Mouse (Mus musculus) neural tube, embryonic 11.5 days (tissue): ENCODE data around the gene Cenps. TPM values are rescaled to one million over a fixed set of nuclear protein-coding genes. Genes with fewer than 3 reads are reported as not detected.

Source experiments
- ATAC-seq: fragments of 200-750 bp; cut with Nextera tagmentation; 2 replicates; pipeline ENCODE4 v1.8.0; 2017; ENCODE audit warnings: moderate number of reproducible peaks, mild to moderate bottlenecking, moderate TSS enrichment, moderate library complexity; ENCODE audit not compliant: insufficient read depth, low FRiP score, low TSS enrichment
- DNase-seq: peaks from one replicate; pipeline ENCODE4 v3.0.0-alpha.2; 2015; ENCODE audit warnings: low spot score
- H3K27ac ChIP-seq: fragments of 300-500 bp; sonication (generic); 2 replicates; pipeline ENCODE4 v1.5.1; 2014; ENCODE audit warnings: low read depth, mild to moderate bottlenecking, low read length
- H3K27me3 ChIP-seq: fragments of 300-500 bp; sonication (generic); 2 replicates; pipeline ENCODE4 v1.6.1; 2014; ENCODE audit warnings: mild to moderate bottlenecking, low read length, mixed read lengths; ENCODE audit not compliant: control insufficient read depth, insufficient read depth
- H3K36me3 ChIP-seq: fragments of 300-500 bp; sonication (generic); 2 replicates; pipeline ENCODE4 v1.6.1; 2014; ENCODE audit warnings: mild to moderate bottlenecking, low read length, moderate library complexity, mixed read lengths; ENCODE audit not compliant: control insufficient read depth, insufficient read depth
- H3K4me1 ChIP-seq: fragments of 300-500 bp; sonication (generic); 2 replicates; pipeline ENCODE4 v1.6.1; 2014; ENCODE audit warnings: low read length, mixed read lengths; ENCODE audit not compliant: control insufficient read depth, insufficient read depth
- H3K4me2 ChIP-seq: fragments of 300-500 bp; sonication (generic); 2 replicates; pipeline ENCODE4 v1.6.1; 2014; ENCODE audit warnings: low read depth, mild to moderate bottlenecking, moderate library complexity
- H3K4me3 ChIP-seq: fragments of 300-500 bp; sonication (generic); 2 replicates; pipeline ENCODE4 v1.5.1; 2014; ENCODE audit warnings: low read depth, low read length
- H3K9ac ChIP-seq: fragments of 300-500 bp; sonication (generic); 2 replicates; pipeline ENCODE4 v1.6.1; 2014; ENCODE audit warnings: mild to moderate bottlenecking, low read length
- H3K9me3 ChIP-seq: fragments of 300-500 bp; sonication (generic); 2 replicates; pipeline ENCODE4 v1.6.1; 2016; ENCODE audit warnings: low read length; ENCODE audit not compliant: control insufficient read depth
- WGBS: fragments of 180-500 bp; shearing (Covaris S2); extraction: QIAGEN DNeasy Blood & Tissue Kit; methylation state at CpG from one replicate; pipeline ENCODE4 v1.1.7; 2014; 5-methylcytosine and 5-hydroxymethylcytosine counted together
- polyA plus RNA-seq: library from polyadenylated mRNA; unstranded; fragments of >200 nt; fragmentation: Nextera tagmentation; extraction: Ambion mirVana; gene quantifications from 2 replicates; pipeline ENCODE4 v1.2.1, GENCODE M21; 2014

The Cenps gene
- 36.7 and 43.0 TPM in 2 replicates for polyA plus RNA-seq

DNA sequence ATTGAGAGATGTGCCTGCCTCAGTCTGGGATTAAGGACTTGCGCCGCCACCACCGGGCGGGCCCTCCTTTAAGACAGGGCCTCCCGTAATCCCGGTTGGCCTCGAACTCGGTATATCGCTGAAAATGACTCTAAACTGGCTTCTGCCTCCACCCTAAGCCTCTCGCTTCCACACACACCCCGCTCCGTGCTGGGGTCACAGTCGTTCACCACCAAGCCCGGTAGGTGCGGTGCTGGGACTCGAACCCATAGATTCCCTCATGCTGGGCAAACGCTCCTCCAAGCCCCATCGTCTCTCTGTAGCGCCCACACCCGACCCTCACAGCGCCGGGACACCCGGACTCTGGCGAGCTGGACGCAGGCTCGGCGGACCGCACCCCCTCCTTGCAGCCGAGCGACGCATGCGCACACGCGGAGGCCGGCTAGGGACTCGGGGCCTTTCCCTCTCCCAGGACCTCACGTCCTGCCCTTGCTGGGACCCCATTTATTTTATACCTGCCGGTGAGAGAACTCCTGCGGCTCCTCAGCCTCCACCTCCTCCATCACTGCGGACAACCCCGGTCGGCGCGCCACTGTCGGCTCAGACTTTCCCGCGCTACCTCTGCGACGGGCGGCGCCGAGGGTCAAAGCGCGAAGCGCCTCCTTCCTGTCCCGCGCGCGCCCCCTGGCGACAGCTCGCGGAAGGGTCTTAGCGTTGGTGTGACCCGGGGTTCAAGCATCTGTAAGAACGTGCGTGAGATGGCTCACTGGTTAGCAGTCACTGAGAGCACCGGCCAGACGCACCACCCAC lies at the start of gene Cenps:
TSS of gene Cenps (minus strand) at position 648 of the 789 bp plus-strand sequence.
- Histone ChIP-seq H3K9me3 (no peaks in the 10 kb centered on the region), H3K9ac (peak within 1 kb of the TSS; percentile 78), H3K4me3 (peak within 1 kb of the TSS; percentile 49), H3K4me2 (peak within 1 kb of the TSS; percentile 57), H3K27ac (peak within 1 kb of the TSS; percentile 57), H3K4me1 (0 out of 2 replicates have a peak, but pooled peaks cover 2% of the 10 kb centered on the region), H3K36me3 (no peaks in the 10 kb centered on the region), H3K27me3 (no peaks in the 10 kb centered on the region)
- ATAC-seq, result peak; percentile 89
- DNase-seq, result peak; percentile 97
- WGBS, result 2% methylated on average over 68 of the region's 68 CpGs

DNA sequence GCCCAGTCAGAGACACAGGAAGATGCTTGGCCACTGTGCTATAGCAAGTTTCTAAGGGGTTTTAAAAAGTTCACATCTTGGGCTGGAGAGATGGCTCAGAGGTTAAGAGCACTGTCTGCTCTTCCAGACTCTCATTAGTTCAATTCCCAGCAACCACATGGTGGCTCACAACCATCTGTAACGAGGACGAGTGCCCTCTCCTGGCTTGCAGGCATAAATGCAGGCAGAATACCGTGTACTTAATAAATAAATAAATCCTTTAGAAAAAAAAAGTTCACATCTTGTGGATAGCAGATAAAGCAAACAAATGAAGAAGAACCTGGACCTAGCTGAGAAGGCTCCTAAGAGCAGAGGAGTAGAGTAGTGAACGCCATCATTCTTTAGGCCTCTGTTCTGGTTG lies 45.3 kb upstream of the Cenps start:
- ATAC-seq (no peak), DNase-seq (no peak)
- Histone ChIP-seq H3K4me3 (no peak overlapping the region), H3K4me1 (no peaks in the 10 kb centered on the region), H3K27ac (no peak overlapping the region), H3K9me3 (no peaks in the 10 kb centered on the region), H3K4me2 (no peak overlapping the region), H3K36me3 (peaks cover 35% of the 10 kb centered on the region), H3K9ac (no peak overlapping the region), H3K27me3 (no peaks in the 10 kb centered on the region)
- WGBS, result 63% methylated on average over 4 of the region's 4 CpGs

DNA sequence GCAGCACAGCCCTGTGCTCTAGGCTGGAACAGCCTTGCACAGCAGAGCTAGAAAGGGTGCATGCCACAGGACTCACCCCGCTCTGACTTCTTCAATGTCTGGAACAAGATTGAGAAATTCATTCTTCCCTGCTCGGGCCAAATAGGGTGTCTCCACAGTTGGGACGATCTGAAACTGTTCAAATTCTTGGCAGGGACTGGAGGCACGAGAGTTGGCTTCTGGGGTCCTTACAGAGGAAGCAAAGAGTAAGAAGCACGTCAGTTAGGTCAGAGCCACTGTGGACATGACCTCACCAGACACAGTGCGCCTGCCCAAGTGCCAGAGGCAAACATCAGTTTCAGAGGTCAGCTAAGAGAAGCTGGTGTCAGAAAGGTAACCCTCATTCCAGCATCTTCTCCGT lies 44.8 kb upstream of the Cenps start:
- H3K27me3 ChIP-seq, result no peaks in the 10 kb centered on the region
- no peak overlapping the region for H3K27ac ChIP-seq
- H3K9me3 ChIP-seq, result no peaks in the 10 kb centered on the region
- no peak for ATAC-seq
- H3K4me1 ChIP-seq, result no peaks in the 10 kb centered on the region
- no peak overlapping the region for H3K4me3 ChIP-seq
- no peak overlapping the region for H3K4me2 ChIP-seq
- H3K36me3 ChIP-seq, result peaks cover 31% of the 10 kb centered on the region
- no peak for DNase-seq
- H3K9ac ChIP-seq, result no peak overlapping the region
- 90% methylated on average over 7 of the region's 7 CpGs for WGBS

DNA sequence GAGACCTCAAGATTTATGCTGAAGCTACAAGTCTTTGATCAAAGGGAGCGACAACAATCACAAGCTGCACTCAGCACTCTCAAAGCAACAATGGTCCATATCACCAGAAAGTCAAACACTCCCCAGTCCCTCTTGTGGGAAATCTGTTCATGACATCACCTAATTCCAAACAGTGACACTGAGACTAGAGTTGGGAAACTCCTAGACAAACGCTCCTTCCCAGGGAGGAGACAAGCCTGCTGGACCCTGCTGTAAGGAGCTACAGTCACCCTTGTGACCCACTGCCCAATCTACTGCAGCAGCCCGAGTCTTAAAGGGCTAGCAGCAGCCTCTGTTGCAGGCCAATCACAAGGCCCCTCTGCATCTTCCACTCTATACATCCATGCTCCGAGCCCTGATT lies 42.1 kb upstream of the Cenps start:
- DNase-seq (no peak), ATAC-seq (no peak)
- Histone ChIP-seq H3K4me3 (no peak overlapping the region), H3K4me1 (no peaks in the 10 kb centered on the region), H3K4me2 (no peak overlapping the region), H3K27ac (no peak overlapping the region), H3K9me3 (no peaks in the 10 kb centered on the region), H3K27me3 (no peaks in the 10 kb centered on the region), H3K36me3 (peaks cover 18% of the 10 kb centered on the region), H3K9ac (no peak overlapping the region)
- WGBS, result 69% methylated on average over 4 of the region's 4 CpGs

DNA sequence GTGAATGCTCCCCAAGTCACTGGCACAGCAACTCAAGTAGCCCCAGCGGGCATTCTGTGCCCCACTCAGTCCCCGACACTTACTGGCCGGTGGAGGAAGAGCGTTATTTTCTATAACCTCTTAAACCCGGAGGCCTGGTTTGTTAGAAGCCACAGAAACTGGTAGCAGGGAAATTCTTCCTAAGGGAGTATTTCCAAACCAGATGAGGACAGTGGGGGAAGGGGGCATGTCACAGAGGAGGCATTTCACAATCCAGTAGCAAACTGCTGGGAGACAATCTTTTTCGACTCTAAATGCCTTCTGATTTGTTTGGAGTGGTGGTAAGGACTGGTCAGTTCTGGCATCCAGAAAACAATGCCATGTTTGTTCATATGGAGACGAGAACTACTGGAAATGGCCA lies 41.7 kb upstream of the Cenps start:
- Histone ChIP-seq H3K36me3 (peaks cover 17% of the 10 kb centered on the region), H3K4me3 (no peak overlapping the region), H3K9ac (no peak overlapping the region), H3K4me1 (no peaks in the 10 kb centered on the region), H3K27me3 (no peaks in the 10 kb centered on the region), H3K9me3 (no peaks in the 10 kb centered on the region), H3K4me2 (no peak overlapping the region), H3K27ac (no peak overlapping the region)
- ATAC-seq, result no peak
- no peak for DNase-seq
- 80% methylated on average over 7 of the region's 7 CpGs for WGBS

DNA sequence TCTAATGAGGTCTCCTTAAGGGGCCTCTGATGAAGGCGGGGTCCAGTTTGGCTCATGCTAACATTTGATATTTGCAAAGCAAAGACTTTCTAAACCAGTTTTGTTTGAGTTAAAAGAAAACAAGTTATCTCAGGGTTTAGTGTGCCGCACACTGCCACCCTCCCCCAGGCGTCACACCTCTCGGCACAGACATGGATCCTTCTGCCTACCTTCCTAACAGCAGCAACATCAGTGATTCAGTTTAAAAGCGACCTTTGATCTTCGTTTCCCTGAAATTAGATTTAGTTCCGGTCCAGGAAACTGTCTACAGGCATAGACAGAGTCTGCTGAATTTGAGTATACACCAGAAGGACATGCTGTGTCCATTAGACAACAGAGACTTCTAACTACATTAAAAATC lies 40.9 kb upstream of the Cenps start:
- no peak overlapping the region for H3K9ac ChIP-seq
- H3K4me3 ChIP-seq, result no peak overlapping the region
- H3K27ac ChIP-seq, result no peak overlapping the region
- DNase-seq (no peak), ATAC-seq (no peak)
- peaks cover 3% of the 10 kb centered on the region; the same call in 1 of the 2 replicates for H3K4me1 ChIP-seq
- H3K4me2 ChIP-seq, result no peak overlapping the region
- H3K36me3 ChIP-seq, result peaks cover 13% of the 10 kb centered on the region
- H3K9me3 ChIP-seq, result no peaks in the 10 kb centered on the region
- 65% methylated on average over 7 of the region's 7 CpGs for WGBS
- no peaks in the 10 kb centered on the region for H3K27me3 ChIP-seq

DNA sequence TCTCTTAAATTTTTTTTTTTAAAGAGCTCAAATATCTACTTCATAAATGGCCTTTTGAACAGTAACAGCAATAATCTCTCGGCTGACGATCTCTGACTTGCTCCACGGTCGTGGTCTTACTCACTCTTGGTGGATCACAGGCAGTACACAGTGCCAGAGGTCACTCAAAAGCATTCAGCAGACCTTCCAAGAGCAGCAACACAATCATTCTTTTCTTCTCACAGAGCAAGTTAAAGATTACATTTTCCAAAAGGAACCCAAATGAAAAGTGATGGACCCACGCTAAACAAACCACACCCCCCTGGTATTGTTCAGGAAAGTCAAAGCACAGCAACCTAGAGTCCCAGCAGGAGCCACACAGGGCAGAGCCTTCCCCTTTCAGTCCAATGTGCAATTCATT lies 39.6 kb upstream of the Cenps start:
- 49% methylated on average over 5 of the region's 5 CpGs for WGBS
- no peak for ATAC-seq
- H3K9me3 ChIP-seq, result no peaks in the 10 kb centered on the region
- peaks cover 6% of the 10 kb centered on the region for H3K36me3 ChIP-seq
- no peaks in the 10 kb centered on the region for H3K27me3 ChIP-seq
- no peak overlapping the region for H3K4me2 ChIP-seq
- H3K4me3 ChIP-seq, result no peak overlapping the region
- H3K9ac ChIP-seq, result no peak overlapping the region
- no peak for DNase-seq
- no peak overlapping the region for H3K27ac ChIP-seq
- peaks cover 3% of the 10 kb centered on the region; the same call in 1 of the 2 replicates for H3K4me1 ChIP-seq

DNA sequence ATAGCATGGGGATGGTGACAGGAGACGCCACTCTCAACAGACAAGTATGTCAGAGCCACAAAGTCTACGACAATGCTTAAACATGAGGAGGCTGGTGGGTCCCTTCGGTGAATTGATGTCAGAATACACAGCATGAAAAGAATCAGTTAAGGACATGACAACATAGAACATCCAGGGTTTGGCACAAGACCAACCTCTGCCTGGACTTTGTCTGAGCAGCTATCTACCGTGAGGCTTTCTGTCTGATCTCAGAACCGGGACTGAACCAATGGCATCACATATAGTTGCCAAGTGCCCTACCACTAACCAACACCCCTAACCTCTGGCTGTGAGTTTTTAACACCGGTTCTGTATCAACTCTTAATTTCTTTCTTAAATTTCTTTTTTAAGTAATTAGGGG lies 39.2 kb upstream of the Cenps start:
- Histone ChIP-seq H3K4me1 (peaks cover 3% of the 10 kb centered on the region; the same call in 1 of the 2 replicates), H3K9ac (no peak overlapping the region), H3K4me2 (no peak overlapping the region), H3K36me3 (peaks cover 4% of the 10 kb centered on the region; the same call in 1 of the 2 replicates), H3K4me3 (no peak overlapping the region), H3K27me3 (no peaks in the 10 kb centered on the region), H3K9me3 (no peaks in the 10 kb centered on the region), H3K27ac (no peak overlapping the region)
- ATAC-seq (no peak), DNase-seq (no peak)
- WGBS, result 87% methylated on average over 6 of the region's 6 CpGs

DNA sequence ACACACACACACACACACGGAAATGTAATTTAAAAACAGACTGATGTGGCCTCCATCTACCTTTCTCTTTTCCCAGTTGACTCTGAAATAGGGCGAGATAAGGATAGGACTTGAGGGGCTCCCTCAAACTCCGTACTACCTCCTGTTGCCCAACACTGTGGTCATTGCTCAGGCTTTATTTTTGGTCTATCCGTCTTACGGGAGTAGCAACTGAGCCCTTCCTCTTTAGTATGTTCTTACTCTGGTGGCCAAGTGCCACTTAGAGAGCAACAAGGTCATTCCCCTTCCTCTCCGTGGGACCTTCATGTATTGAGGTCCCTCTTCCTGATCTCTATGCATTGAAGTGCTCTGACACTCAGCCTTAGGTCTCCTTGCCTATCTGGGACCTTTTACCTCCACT lies 36.2 kb upstream of the Cenps start:
- ATAC-seq (no peak), DNase-seq (no peak)
- no peak overlapping the region for H3K4me3 ChIP-seq
- no peak overlapping the region for H3K27ac ChIP-seq
- 91% methylated on average over 6 of the region's 6 CpGs for WGBS
- H3K9ac ChIP-seq, result no peak overlapping the region
- no peaks in the 10 kb centered on the region for H3K9me3 ChIP-seq
- no peaks in the 10 kb centered on the region for H3K36me3 ChIP-seq
- no peak overlapping the region for H3K4me2 ChIP-seq
- no peaks in the 10 kb centered on the region for H3K27me3 ChIP-seq
- H3K4me1 ChIP-seq, result peaks cover 3% of the 10 kb centered on the region; the same call in 1 of the 2 replicates
